Mouse (Mus musculus): ENCODE results near the gene Oxa1l. TPM values are rescaled to one million over a fixed set of nuclear protein-coding genes. Genes with fewer than 3 reads are reported as not detected.

Gene Oxa1l
- 177 and 188 TPM in 2 replicates for polyA plus RNA-seq (2012; rRNA removed)

DNA sequence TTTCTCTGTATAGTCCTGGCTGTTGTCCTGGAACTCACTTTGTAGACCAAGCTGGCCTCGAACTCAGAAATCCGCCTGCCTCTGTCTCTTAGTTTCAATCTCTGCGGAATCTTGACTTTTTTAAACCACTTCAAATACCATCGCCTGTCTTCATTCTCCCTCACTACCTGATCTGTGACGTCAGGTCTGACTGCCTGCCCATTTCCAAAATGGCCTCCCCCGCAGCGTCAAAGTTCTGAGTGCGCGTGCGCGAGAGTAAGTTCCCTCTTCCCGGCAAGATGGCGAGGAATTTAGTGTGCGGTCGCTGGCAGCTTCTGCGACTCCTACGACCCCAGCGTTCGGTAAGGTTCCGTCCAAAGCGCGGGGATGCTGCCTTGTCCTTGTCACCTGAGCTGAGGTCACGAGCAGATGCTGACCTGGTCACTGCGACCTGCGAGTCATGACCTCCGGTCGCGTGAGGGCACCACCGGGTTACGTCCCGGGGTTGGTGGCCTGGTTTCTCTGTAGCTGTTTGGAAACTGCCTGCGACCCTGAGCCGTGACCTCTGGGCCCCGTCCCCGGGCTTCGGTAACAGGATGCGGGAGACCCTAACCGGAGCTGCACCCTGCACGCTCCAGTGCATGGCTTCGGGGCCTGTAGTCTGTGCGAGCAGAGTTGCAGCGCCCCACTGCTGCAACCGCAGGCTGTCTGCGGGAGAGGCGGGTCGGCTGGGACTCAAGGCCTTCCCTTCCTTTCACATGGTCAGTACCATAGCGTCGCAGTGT, at the start of gene Oxa1l:
TSS of gene Oxa1l (plus strand) at position 258 of the 764 bp plus-strand sequence.
- Histone ChIP-seq H3K36me3 (ENCODE audit: control insufficient read depth, insufficient read depth, low read length) (peaks cover 10% of the 10 kb centered on the region; the same call in 1 of the 2 replicates), H3K4me3 (ENCODE audit: control insufficient read depth, insufficient read depth, low read length) (peak within 1 kb of the TSS; percentile 80), H3K27ac (ENCODE audit: control insufficient read depth, insufficient read depth, low read length) (peak within 1 kb of the TSS; percentile 35; the same call in 1 of the 2 replicates), H3K27me3 (ENCODE audit: control insufficient read depth, insufficient read depth, low read length) (no peaks in the 10 kb centered on the region), H3K4me1 (replicated peaks; ENCODE audit: control insufficient read depth, insufficient read depth, low read length) (peaks cover 8% of the 10 kb centered on the region; the same call in 1 of the 2 replicates)
- DNase-seq: peak; percentile 97
- TF ChIP-seq CTCF (IDR thresholded peaks at IDR 0.05; ENCODE audit: borderline replicate concordance, control insufficient read depth, extremely low read depth, insufficient read depth, low read length, poor library complexity): 0 out of 2 replicates have a peak, but pooled peaks have one; percentile 16
- peak; percentile 54; the same call in 1 of the 2 replicates for TF ChIP-seq POLR2A (IDR thresholded peaks at IDR 0.05; ENCODE audit: control insufficient read depth, extremely low read depth, insufficient read depth, low read length, poor library complexity)
- under 1% methylated on average over 48 of the region's 48 CpGs for WGBS

DNA sequence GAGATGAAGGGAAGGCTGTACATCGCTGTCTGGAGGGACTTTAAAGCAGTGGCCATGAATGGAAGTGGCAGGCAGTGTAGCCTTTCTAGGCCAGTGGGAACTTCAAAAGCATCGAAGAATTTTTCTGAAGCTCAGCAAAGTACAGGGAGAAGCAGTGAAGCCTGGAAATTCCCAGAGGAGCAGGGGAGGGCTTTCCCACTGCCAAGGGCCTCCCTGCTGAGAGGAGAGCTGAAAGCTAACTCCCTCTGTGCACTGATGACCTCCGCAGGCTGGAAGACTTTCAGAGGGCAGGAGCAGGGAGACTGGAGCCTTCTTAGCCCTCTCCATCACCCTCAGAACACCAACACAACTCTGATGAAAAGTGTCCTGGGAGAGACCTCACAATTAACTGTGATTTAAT, 48.9 kb upstream of the Oxa1l start:
- no peaks in the 10 kb centered on the region for H3K27me3 ChIP-seq (ENCODE audit: control insufficient read depth, insufficient read depth, low read length)
- 82% methylated on average over 3 of the region's 3 CpGs for WGBS
- H3K4me1 ChIP-seq (replicated peaks; ENCODE audit: control insufficient read depth, insufficient read depth, low read length): no peaks in the 10 kb centered on the region
- H3K36me3 ChIP-seq (ENCODE audit: control insufficient read depth, insufficient read depth, low read length): no peaks in the 10 kb centered on the region
- no peak for DNase-seq
- TF ChIP-seq CTCF (IDR thresholded peaks at IDR 0.05; ENCODE audit: borderline replicate concordance, control insufficient read depth, extremely low read depth, insufficient read depth, low read length, poor library complexity) (no peak), POLR2A (IDR thresholded peaks at IDR 0.05; ENCODE audit: control insufficient read depth, extremely low read depth, insufficient read depth, low read length, poor library complexity) (no peak)
- no peak overlapping the region for H3K4me3 ChIP-seq (ENCODE audit: control insufficient read depth, insufficient read depth, low read length)
- H3K27ac ChIP-seq (ENCODE audit: control insufficient read depth, insufficient read depth, low read length): no peak overlapping the region

DNA sequence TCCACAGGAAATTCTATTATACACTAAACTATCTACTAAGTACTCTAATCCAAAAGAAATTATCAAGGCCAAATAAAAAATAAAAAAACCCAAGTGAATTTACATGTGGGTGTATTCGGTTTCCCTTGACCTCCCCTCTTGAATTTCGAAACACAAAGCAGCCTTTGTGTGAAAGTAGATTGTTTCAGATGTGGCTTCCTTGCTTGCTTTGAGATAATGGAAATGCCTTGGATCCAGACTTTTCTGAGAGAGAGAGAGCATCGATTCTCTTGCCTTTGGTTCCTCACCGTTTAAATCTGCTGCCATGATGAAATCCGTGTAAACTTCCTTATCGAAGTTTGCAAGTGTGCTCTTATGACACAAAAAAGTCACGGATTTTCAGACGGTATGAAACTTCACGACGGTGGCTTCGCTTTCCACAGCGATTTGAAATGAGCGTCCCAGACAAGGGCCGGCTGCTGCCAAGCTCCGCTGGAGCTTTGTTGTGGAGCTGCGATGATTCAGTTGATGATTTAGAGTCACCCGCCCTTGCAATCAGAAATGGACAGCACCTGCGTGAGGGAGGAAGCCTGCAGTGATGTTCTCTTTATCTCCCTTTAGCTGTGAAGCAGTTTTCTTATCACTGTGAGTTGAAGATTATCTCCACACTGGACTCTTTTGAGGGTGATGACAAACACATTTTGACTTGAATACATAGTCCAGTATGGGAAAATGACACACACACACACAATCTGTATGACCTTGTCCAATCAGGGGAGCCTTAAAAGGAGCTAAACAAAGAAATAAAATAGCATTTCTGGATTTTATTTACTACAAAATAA, 38.9 kb upstream of the Oxa1l start:
- Histone ChIP-seq H3K27me3 (ENCODE audit: control insufficient read depth, insufficient read depth, low read length) (no peaks in the 10 kb centered on the region), H3K4me1 (replicated peaks; ENCODE audit: control insufficient read depth, insufficient read depth, low read length) (no peaks in the 10 kb centered on the region), H3K36me3 (ENCODE audit: control insufficient read depth, insufficient read depth, low read length) (no peaks in the 10 kb centered on the region), H3K27ac (ENCODE audit: control insufficient read depth, insufficient read depth, low read length) (no peak overlapping the region), H3K4me3 (ENCODE audit: control insufficient read depth, insufficient read depth, low read length) (no peak overlapping the region)
- TF ChIP-seq CTCF (IDR thresholded peaks at IDR 0.05; ENCODE audit: borderline replicate concordance, control insufficient read depth, extremely low read depth, insufficient read depth, low read length, poor library complexity) (no peak), POLR2A (IDR thresholded peaks at IDR 0.05; ENCODE audit: control insufficient read depth, extremely low read depth, insufficient read depth, low read length, poor library complexity) (no peak)
- no peak for DNase-seq
- 86% methylated on average over 18 of the region's 18 CpGs for WGBS

DNA sequence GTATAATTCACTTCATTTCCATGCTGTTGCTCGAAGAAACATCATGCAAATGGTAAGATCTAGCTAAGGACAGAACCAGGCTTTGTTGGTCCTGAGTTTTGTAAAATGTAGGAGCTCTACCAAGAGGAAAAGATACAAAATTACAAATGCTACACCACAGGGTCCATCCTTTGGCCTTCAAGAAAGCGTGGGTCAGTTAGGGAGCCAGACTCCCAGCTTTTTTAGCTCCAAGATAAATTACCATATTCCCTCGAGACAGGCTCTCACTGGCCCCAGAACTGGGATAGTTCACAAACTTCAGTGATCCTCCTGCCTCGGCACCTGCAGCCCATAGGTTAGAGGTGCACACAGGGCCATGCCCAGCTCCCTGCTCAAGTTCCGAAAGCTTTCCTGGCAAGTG, 36.1 kb upstream of the Oxa1l start:
- DNase-seq: no peak
- Histone ChIP-seq H3K27ac (ENCODE audit: control insufficient read depth, insufficient read depth, low read length) (no peak overlapping the region), H3K4me1 (replicated peaks; ENCODE audit: control insufficient read depth, insufficient read depth, low read length) (no peaks in the 10 kb centered on the region), H3K36me3 (ENCODE audit: control insufficient read depth, insufficient read depth, low read length) (no peaks in the 10 kb centered on the region), H3K27me3 (ENCODE audit: control insufficient read depth, insufficient read depth, low read length) (no peaks in the 10 kb centered on the region), H3K4me3 (ENCODE audit: control insufficient read depth, insufficient read depth, low read length) (no peak overlapping the region)
- TF ChIP-seq POLR2A (IDR thresholded peaks at IDR 0.05; ENCODE audit: control insufficient read depth, extremely low read depth, insufficient read depth, low read length, poor library complexity) (no peak), CTCF (IDR thresholded peaks at IDR 0.05; ENCODE audit: borderline replicate concordance, control insufficient read depth, extremely low read depth, insufficient read depth, low read length, poor library complexity) (no peak)
- WGBS: 91% methylated on average over 5 of the region's 5 CpGs

DNA sequence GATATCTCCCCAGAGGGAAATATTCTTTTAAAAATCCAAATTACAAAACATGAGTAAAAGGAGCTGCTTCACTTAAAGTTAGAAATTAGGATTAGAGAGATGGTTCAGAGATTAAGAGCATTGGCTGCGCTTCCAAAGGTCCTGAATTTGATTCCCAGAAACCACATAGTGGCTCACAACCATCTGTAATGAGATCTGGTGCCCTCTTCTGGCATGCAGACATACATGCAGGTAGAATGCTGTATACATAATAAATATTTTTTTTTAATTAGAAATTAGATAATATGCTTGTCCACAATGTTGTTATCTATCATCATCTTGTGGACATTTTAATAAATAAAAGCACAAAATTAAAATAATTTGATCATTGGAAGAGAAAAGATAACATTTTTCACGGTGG, 32.1 kb upstream of the Oxa1l start:
- DNase-seq: no peak
- TF ChIP-seq CTCF (IDR thresholded peaks at IDR 0.05; ENCODE audit: borderline replicate concordance, control insufficient read depth, extremely low read depth, insufficient read depth, low read length, poor library complexity) (no peak), POLR2A (IDR thresholded peaks at IDR 0.05; ENCODE audit: control insufficient read depth, extremely low read depth, insufficient read depth, low read length, poor library complexity) (no peak)
- no peaks in the 10 kb centered on the region for H3K27me3 ChIP-seq (ENCODE audit: control insufficient read depth, insufficient read depth, low read length)
- H3K4me3 ChIP-seq (ENCODE audit: control insufficient read depth, insufficient read depth, low read length): no peak overlapping the region
- 80% methylated on average over 2 of the region's 2 CpGs for WGBS
- no peaks in the 10 kb centered on the region for H3K4me1 ChIP-seq (replicated peaks; ENCODE audit: control insufficient read depth, insufficient read depth, low read length)
- no peak overlapping the region for H3K27ac ChIP-seq (ENCODE audit: control insufficient read depth, insufficient read depth, low read length)
- H3K36me3 ChIP-seq (ENCODE audit: control insufficient read depth, insufficient read depth, low read length): no peaks in the 10 kb centered on the region

DNA sequence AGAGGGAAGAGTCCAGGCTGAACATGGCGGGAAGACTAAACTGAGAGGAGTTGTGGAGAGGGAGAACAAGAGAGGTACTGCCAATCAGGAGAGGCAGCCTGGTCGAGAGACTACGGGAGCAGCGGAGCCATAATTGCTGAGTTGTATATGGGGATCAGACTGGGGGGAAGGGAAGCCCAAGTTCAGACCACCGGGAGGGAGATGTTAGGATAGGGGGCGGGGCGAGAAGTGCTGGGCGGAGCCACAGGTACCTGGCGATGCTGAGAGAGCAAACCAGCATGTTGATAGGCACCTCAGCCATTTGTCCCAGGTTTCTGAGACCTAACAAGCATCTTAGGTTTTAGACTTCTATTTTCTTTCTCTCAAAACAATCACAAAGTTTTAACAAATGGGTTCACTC, 31.4 kb upstream of the Oxa1l start:
- Histone ChIP-seq H3K27me3 (ENCODE audit: control insufficient read depth, insufficient read depth, low read length) (no peaks in the 10 kb centered on the region), H3K36me3 (ENCODE audit: control insufficient read depth, insufficient read depth, low read length) (no peaks in the 10 kb centered on the region), H3K4me3 (ENCODE audit: control insufficient read depth, insufficient read depth, low read length) (no peak overlapping the region), H3K27ac (ENCODE audit: control insufficient read depth, insufficient read depth, low read length) (no peak overlapping the region), H3K4me1 (replicated peaks; ENCODE audit: control insufficient read depth, insufficient read depth, low read length) (no peaks in the 10 kb centered on the region)
- TF ChIP-seq CTCF (IDR thresholded peaks at IDR 0.05; ENCODE audit: borderline replicate concordance, control insufficient read depth, extremely low read depth, insufficient read depth, low read length, poor library complexity) (no peak), POLR2A (IDR thresholded peaks at IDR 0.05; ENCODE audit: control insufficient read depth, extremely low read depth, insufficient read depth, low read length, poor library complexity) (no peak)
- DNase-seq: no peak
- 76% methylated on average over 9 of the region's 9 CpGs for WGBS

Measured in thymus, adult 2 months (tissue).